Mouse (Mus musculus): ENCODE data around the gene Rhoj.

Rhoj gene

GRCm38 (mm10) chr12:75350750-75351149 lies 42.6 kb downstream of the Rhoj start:
- in situ Hi-C loops (cut with MboI): no loop called here

GRCm38 (mm10) chr12:75351846-75352245 lies 43.7 kb downstream of the Rhoj start:
- in situ Hi-C loops (cut with MboI): no loop called here

- in situ Hi-C loops (cut with MboI): no loop called here
These were observed 44.3 kb downstream of the Rhoj start for GRCm38 (mm10) chr12:75352410-75352809.

- in situ Hi-C loops (cut with MboI): no loop called here
These were observed 46.2 kb downstream of the Rhoj start for GRCm38 (mm10) chr12:75354354-75354753.

GRCm38 (mm10) chr12:75357781-75358180 lies 49.7 kb downstream of the Rhoj start:
- in situ Hi-C loops (cut with MboI): no loop called here

- in situ Hi-C loops (cut with MboI): no loop called here
These were observed 50.6 kb downstream of the Rhoj start for GRCm38 (mm10) chr12:75358714-75359113.

GRCm38 (mm10) chr12:75359500-75359899 lies 51.4 kb downstream of the Rhoj start:
- in situ Hi-C loops (cut with MboI): no loop called here

- in situ Hi-C loops (cut with MboI): no loop called here
These were observed 51.9 kb downstream of the Rhoj start for GRCm38 (mm10) chr12:75359921-75360482.

GRCm38 (mm10) chr12:75362456-75362855 lies 54.3 kb downstream of the Rhoj start:
- in situ Hi-C loops (cut with MboI): no loop called here

- in situ Hi-C loops (cut with MboI): no loop called here
These were observed 56.3 kb downstream of the Rhoj start for GRCm38 (mm10) chr12:75364416-75364815.

- in situ Hi-C loops (cut with MboI): no loop called here
These were observed 57.6 kb downstream of the Rhoj start for GRCm38 (mm10) chr12:75365621-75366124.

GRCm38 (mm10) chr12:75367371-75367770 lies 59.2 kb downstream of the Rhoj start:
- in situ Hi-C loops (cut with MboI): no loop called here

- in situ Hi-C loops (cut with MboI): no loop called here
These were observed 60.4 kb downstream of the Rhoj start for GRCm38 (mm10) chr12:75368527-75368926.

- in situ Hi-C loops (cut with MboI): no loop called here
These were observed 61.3 kb downstream of the Rhoj start for GRCm38 (mm10) chr12:75369418-75369851.

GRCm38 (mm10) chr12:75374437-75374836 lies 66.3 kb downstream of the Rhoj start:
- in situ Hi-C loops (cut with MboI): no loop called here

GRCm38 (mm10) chr12:75375060-75375459 lies 66.9 kb downstream of the Rhoj start:
- in situ Hi-C loops (cut with MboI): no loop called here

- in situ Hi-C loops (cut with MboI): no loop called here
These were observed 68.0 kb downstream of the Rhoj start for GRCm38 (mm10) chr12:75376126-75376525.

- in situ Hi-C loops (cut with MboI): no loop called here
These were observed 78.6 kb downstream of the Rhoj start for GRCm38 (mm10) chr12:75386731-75387130.

- in situ Hi-C loops (cut with MboI): no loop called here
These were observed 79.0 kb downstream of the Rhoj start for GRCm38 (mm10) chr12:75387156-75387555.

- in situ Hi-C loops (cut with MboI): no loop called here
These were observed 79.7 kb downstream of the Rhoj start for GRCm38 (mm10) chr12:75387846-75388245.

GRCm38 (mm10) chr12:75388521-75388920 lies 80.4 kb downstream of the Rhoj start:
- in situ Hi-C loops (cut with MboI): no loop called here

GRCm38 (mm10) chr12:75389308-75390135 lies 81.4 kb downstream of the Rhoj start:
- in situ Hi-C loops (cut with MboI): no loop called here

GRCm38 (mm10) chr12:75391526-75391925 lies 83.4 kb downstream of the Rhoj start:
- in situ Hi-C loops (cut with MboI): no loop called here

Data from mature B cell (primary cell).